Mouse (Mus musculus) gastrocnemius, adult 2 months (tissue): Measurements from ENCODE around the gene Pax6. TPM values are rescaled to one million over a fixed set of nuclear protein-coding genes. Genes with fewer than 3 reads are reported as not detected.

Source experiments
- DNase-seq: peaks from one replicate; pipeline ENCODE4 v3.0.0; 2022
- H3K27ac ChIP-seq: fragments of 200-600 bp; 2 replicates; pipeline ENCODE4 v1.8.1; 2022; ENCODE audit warnings: mild to moderate bottlenecking
- H3K4me3 ChIP-seq: fragments of 200-600 bp; 2 replicates; pipeline ENCODE4 v1.8.1; 2022; ENCODE audit warnings: mild to moderate bottlenecking, moderate library complexity
- CTCF ChIP-seq: fragments of 200-600 bp; IDR thresholded peaks from 2 replicates; pipeline ENCODE4 v1.8.1; 2022; ENCODE audit warnings: antibody characterized with exemption, mild to moderate bottlenecking, moderate library complexity
- intact Hi-C: fragments of 180-260 bp; cut with DNase I; formaldehyde crosslinking; loops from one replicate; pipeline ENCODE4 v1.15.1; 2025
- total RNA-seq, 2 experiments: library from RNA; stranded (reverse); gene quantifications; 2 replicates each; pipeline ENCODE4 v1.2.3; 2021

Pax6 gene
- total RNA-seq, 2 experiments from 2014 or later, result not detected

- intact Hi-C loops, result no loop called here
- H3K4me3 ChIP-seq, result no peak overlapping the region
- DNase-seq, result no peak
- no peak overlapping the region for H3K27ac ChIP-seq
- no peak for TF ChIP-seq CTCF
These were observed 46.9 kb downstream of the Pax6 start for GRCm38 (mm10) chr2:105715409-105716115.

- Histone ChIP-seq H3K4me3 (no peak overlapping the region), H3K27ac (no peak overlapping the region)
- no peak for DNase-seq
- intact Hi-C loops, result no loop called here
- TF ChIP-seq CTCF, result no peak
These were observed 58.0 kb downstream of the Pax6 start for GRCm38 (mm10) chr2:105726657-105727056.

- TF ChIP-seq CTCF, result no peak
- intact Hi-C loops, result no loop called here
- DNase-seq, result no peak
- no peak overlapping the region for H3K4me3 ChIP-seq
- no peak overlapping the region for H3K27ac ChIP-seq
These were observed 62.0 kb downstream of the Pax6 start for GRCm38 (mm10) chr2:105730704-105731103.

GRCm38 (mm10) chr2:105736166-105736565 is 67.5 kb downstream of the Pax6 start:
- DNase-seq, result no peak
- no peak overlapping the region for H3K27ac ChIP-seq
- intact Hi-C loops, result no loop called here
- no peak overlapping the region for H3K4me3 ChIP-seq
- no peak for TF ChIP-seq CTCF

GRCm38 (mm10) chr2:105746896-105747295 is 78.2 kb downstream of the Pax6 start:
- H3K4me3 ChIP-seq, result no peak overlapping the region
- intact Hi-C loops, result no loop called here
- no peak for DNase-seq
- no peak overlapping the region for H3K27ac ChIP-seq
- no peak for TF ChIP-seq CTCF

Other genes starting within 250 kb of the Pax6 start
- 10 to 100 TPM in 1 of 2 experiments, 1 to 10 TPM in 1; 8.9 to 12.1 TPM for gene Elp4, start 235.7 kb downstream of the Pax6 start, total RNA-seq
- 10 to 100 TPM; 76.1 to 81.6 TPM for gene Immp1l, start 235.7 kb downstream of the Pax6 start, total RNA-seq